8 mouse cellular contexts compared by ENCODE assay signal in the genomic region with DNA sequence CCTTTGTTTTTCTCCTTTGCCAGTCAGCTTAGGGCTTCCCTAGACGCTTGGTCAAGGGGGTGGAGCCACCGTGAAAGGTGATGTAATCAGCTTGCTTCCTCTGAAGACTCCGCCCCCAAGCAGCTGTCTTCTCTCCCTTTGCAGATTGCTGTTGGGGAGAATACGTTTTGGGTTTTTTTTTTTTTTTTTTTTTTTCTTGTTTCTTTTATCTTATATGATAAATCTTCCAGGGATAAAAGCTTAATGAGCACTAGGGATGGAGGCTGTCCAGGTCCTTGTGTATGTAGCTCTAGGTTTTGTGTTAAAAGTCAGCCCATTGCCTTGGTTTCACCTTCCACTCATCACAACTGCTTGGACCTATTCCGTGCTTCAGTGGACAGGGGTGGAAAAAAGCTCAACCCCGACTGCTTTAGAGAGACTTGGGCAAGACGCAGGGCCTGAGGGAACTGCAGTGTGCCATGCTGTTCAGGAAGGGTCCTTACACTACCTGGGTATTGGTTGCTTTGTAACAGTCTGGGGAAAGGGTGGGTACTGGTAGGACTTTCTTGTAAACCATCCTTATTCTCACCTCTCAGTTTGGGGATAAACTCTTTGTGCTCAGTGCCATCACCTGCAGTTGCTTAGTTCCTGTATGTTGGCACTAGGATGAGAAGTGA. TPM values are rescaled to one million over a fixed set of nuclear protein-coding genes. Genes with fewer than 3 reads are reported as not detected.
A peak's percentile ranks its signal among the peaks of the same experiment; 100 is the strongest.
DNase-seq lines count a peak whose midpoint lies in the region; ATAC-seq and TF ChIP-seq lines count a peak whose summit lies in the region.

No protein-coding gene starts in this region.

- H3K4me1 ChIP-seq in MEL (ENCODE audit: control insufficient read depth in 1 of 2, insufficient read depth in 2 of 2, low read length in 2 of 2) = peaks cover 9 to 49% of the 10 kb centered on the region in 2 experiments
- H3K4me1 ChIP-seq in cerebellum, adult 2 months (ENCODE audit: control insufficient read depth, insufficient read depth, low read length) = peaks cover 4% of the 10 kb centered on the region; the same call in 1 of the 2 replicates
- peaks cover 18% of the 10 kb centered on the region for H3K4me1 ChIP-seq in forebrain, postnatal 0 days (ENCODE audit: insufficient read depth)
- H3K4me1 ChIP-seq in lung, embryonic 16.5 days (replicated peaks; ENCODE audit: control insufficient read depth, insufficient read depth, low read length) = peaks cover 26% of the 10 kb centered on the region

- no peak for TF ChIP-seq CTCF in MEL (IDR thresholded peaks at IDR 0.05 in 2 of 3, conservative IDR thresholded peaks at IDR 0.05 in 1 of 3; ENCODE audit: control insufficient read depth in 1 of 3, insufficient read depth in 1 of 3, low read depth in 2 of 3, low read length in 3 of 3, poor library complexity in 1 of 3, severe bottlenecking in 1 of 3)
- no peak for TF ChIP-seq CTCF in cerebellum, adult 2 months (IDR thresholded peaks at IDR 0.05; ENCODE audit: borderline replicate concordance, insufficient read depth, low read depth, low read length)
- no peak for TF ChIP-seq CTCF in forebrain, postnatal 0 days (IDR thresholded peaks at IDR 0.05; ENCODE audit: low read depth)

- peak overlapping the region; percentile 70 to 71 for H3K4me3 ChIP-seq in MEL (ENCODE audit: control insufficient read depth in 1 of 2, insufficient read depth in 1 of 2, low read depth in 2 of 2, low read length in 2 of 2)
- H3K4me3 ChIP-seq in cerebellum, adult 2 months (replicated peaks; ENCODE audit: insufficient read depth, low read depth, low read length) = peak overlapping the region; percentile 99
- peak overlapping the region; percentile 72 for H3K4me3 ChIP-seq in forebrain, postnatal 0 days (ENCODE audit: low read depth, low read length)
- peak overlapping the region; percentile 85 for H3K4me3 ChIP-seq in lung, embryonic 16.5 days (ENCODE audit: low read length)

- peak overlapping the region; percentile 99 for H3K27ac ChIP-seq in MEL (ENCODE audit: control insufficient read depth, low read depth, low read length)
- peak overlapping the region; percentile 97 for H3K27ac ChIP-seq in cerebellum, adult 2 months (ENCODE audit: insufficient read depth, low read length)
- peak overlapping the region; percentile 100 for H3K27ac ChIP-seq in forebrain, postnatal 0 days (ENCODE audit: low read depth, low read length)
- peak overlapping the region; percentile 97 for H3K27ac ChIP-seq in lung, embryonic 16.5 days (ENCODE audit: low read length)

- peak in 1 of 2 experiments; percentile 73; a peak in 1 of 4 replicates for TF ChIP-seq POLR2A in MEL (IDR thresholded peaks at IDR 0.05; ENCODE audit: control insufficient read depth in 1 of 2, insufficient read depth in 1 of 2, low read depth in 1 of 2, low read length in 2 of 2, poor library complexity in 1 of 2)
- peak; percentile 51; the same call in 1 of the 2 replicates for TF ChIP-seq POLR2A in cerebellum, adult 2 months (IDR thresholded peaks at IDR 0.05; ENCODE audit: borderline replicate concordance, insufficient read depth, low read length)

- H3K27me3 ChIP-seq in MEL (ENCODE audit: control insufficient read depth in 1 of 2, insufficient read depth in 2 of 2, low read length in 2 of 2) = no peaks in the 10 kb centered on the region
- H3K27me3 ChIP-seq in cerebellum, adult 2 months (ENCODE audit: control insufficient read depth, insufficient read depth, low read length) = no peaks in the 10 kb centered on the region
- no peaks in the 10 kb centered on the region for H3K27me3 ChIP-seq in forebrain, postnatal 0 days (ENCODE audit: insufficient read depth, low read length)
- no peaks in the 10 kb centered on the region for H3K27me3 ChIP-seq in lung, embryonic 16.5 days (ENCODE audit: control insufficient read depth, insufficient read depth, low read depth, low read length)

- WGBS in cerebellum, adult 2 months = under 1% methylated on average over 7 of the region's 7 CpGs
- WGBS in forebrain, postnatal 0 days = 5% methylated on average over 7 of the region's 7 CpGs
- 5% methylated on average over 7 of the region's 7 CpGs for whole genome bisulfite sequencing in lung, embryonic 16.5 days

- peaks cover 0 to 52% of the 10 kb centered on the region in 2 experiments; a peak in 2 of 4 replicates for H3K36me3 ChIP-seq in MEL (ENCODE audit: control insufficient read depth in 1 of 2, insufficient read depth in 2 of 2, low read length in 2 of 2)
- peaks cover 11% of the 10 kb centered on the region for H3K36me3 ChIP-seq in forebrain, postnatal 0 days (ENCODE audit: insufficient read depth)
- peaks cover 13% of the 10 kb centered on the region for H3K36me3 ChIP-seq in lung, embryonic 16.5 days (ENCODE audit: control insufficient read depth, insufficient read depth, low read length)

- ATAC-seq in forebrain, postnatal 0 days = peak; percentile 53
- ATAC-seq in hematopoietic stem cell, adult 5-6 weeks (replicated peaks in 1 of 2; ENCODE audit: insufficient read depth in 1 of 2, low FRiP score in 2 of 2, low TSS enrichment in 1 of 2, low read depth in 1 of 2, poor library complexity in 2 of 2, severe bottlenecking in 2 of 2) = peak; percentile 25 to 41
- peak; percentile 48 for ATAC-seq in lung, embryonic 16.5 days (ENCODE audit: low read depth)

- H3K9me3 ChIP-seq in MEL (replicated peaks; ENCODE audit: insufficient read depth, low read length) = no peaks in the 10 kb centered on the region
- H3K9me3 ChIP-seq in forebrain, postnatal 0 days (ENCODE audit: low read length) = no peaks in the 10 kb centered on the region
- H3K9me3 ChIP-seq in lung, embryonic 16.5 days (ENCODE audit: control insufficient read depth, low read length) = no peaks in the 10 kb centered on the region

- TF ChIP-seq RAD21 in MEL (IDR thresholded peaks at IDR 0.05; ENCODE audit: low read depth, low read length) = no peak

- peak overlapping the region; percentile 97 for H3K9ac ChIP-seq in MEL (ENCODE audit: control insufficient read depth, low read depth, low read length, poor library complexity, severe bottlenecking)
- peak overlapping the region; percentile 99 for H3K9ac ChIP-seq in forebrain, postnatal 0 days
- H3K9ac ChIP-seq in lung, embryonic 16.5 days (ENCODE audit: low read length) = peak overlapping the region; percentile 72

- TF ChIP-seq EP300 in MEL (IDR thresholded peaks at IDR 0.05; ENCODE audit: low read depth in 1 of 2, low read length in 2 of 2) = no peak

- DNase-seq in MEL (ENCODE audit: low read depth, low spot score) = peak; percentile 98
- peak; percentile 95 to 97 for DNase-seq in cerebellum, adult 2 months
- DNase-seq in forebrain, postnatal 0 days = peak; percentile 97
- DNase-seq in layer of hippocampus, adult 9-10 months (ENCODE audit: low spot score) = peak; percentile 87
- peak; percentile 66 for DNase-seq in ovary, postnatal 10 days (ENCODE audit: low spot score)
- DNase-seq in thymus, postnatal 10 days (ENCODE audit: low spot score in 2 of 2) = peak; percentile 96 to 98

- peaks cover 44% of the 10 kb centered on the region for H3K79me2 ChIP-seq in MEL (ENCODE audit: control insufficient read depth, insufficient read depth, low read length, poor library complexity)

- peak overlapping the region; percentile 79 for H3K4me2 ChIP-seq in forebrain, postnatal 0 days (ENCODE audit: low read depth)
- peak overlapping the region; percentile 98 for H3K4me2 ChIP-seq in lung, embryonic 16.5 days (ENCODE audit: low read depth, low read length)

RNA-seq across cellular contexts. Expression of a gene that starts 3.0 kb away (rescaled TPM):
- 24.2 and 25.3 TPM in 2 replicates for total RNA-seq in MEL (2012; rRNA removed)
- polyA plus RNA-seq in MEL (2012; ENCODE audit: insufficient read depth in 1 of 2, insufficient read length in 2 of 2, low read depth in 1 of 2, low replicate concordance in 2 of 2, missing spikeins in 1 of 2) = 10 to 100 TPM in 1 of 2 experiments, not detected in 1; 61.4 TPM
- polyA plus RNA-seq in cerebellum, adult 2 months (2012; rRNA removed) = 42.3 and 44.9 TPM in 2 replicates
- total RNA-seq in forebrain, postnatal 0 days (2014; rRNA removed) = 42.9 and 60.2 TPM in 2 replicates
- 23.2 and 32.5 TPM in 2 replicates for polyA plus RNA-seq in forebrain, postnatal 0 days (2015; fragmentation: Nextera tagmentation; extraction: Ambion mirVana)
- 175 and 218 TPM in 2 replicates for total RNA-seq in hematopoietic stem cell, adult 5-6 weeks (2017)
- 38.0 and 40.5 TPM in 2 replicates for polyA plus RNA-seq in lung, embryonic 16.5 days (2015; fragmentation: Nextera tagmentation; extraction: Ambion mirVana)

RNA-seq across cellular contexts. Expression of a gene that starts 3.0 kb away (rescaled TPM):
- total RNA-seq in MEL (2012; rRNA removed) = 149 and 179 TPM in 2 replicates
- 100 to 1,000 TPM in 1 of 2 experiments, not detected in 1; 239 TPM for polyA plus RNA-seq in MEL (2012; ENCODE audit: insufficient read depth in 1 of 2, insufficient read length in 2 of 2, low read depth in 1 of 2, low replicate concordance in 2 of 2, missing spikeins in 1 of 2)
- 62.5 and 65.1 TPM in 2 replicates for polyA plus RNA-seq in cerebellum, adult 2 months (2012; rRNA removed)
- total RNA-seq in forebrain, postnatal 0 days (2014; rRNA removed) = 34.5 and 44.5 TPM in 2 replicates
- 65.5 and 69.7 TPM in 2 replicates for polyA plus RNA-seq in forebrain, postnatal 0 days (2015; fragmentation: Nextera tagmentation; extraction: Ambion mirVana)
- 47.0 and 51.8 TPM in 2 replicates for total RNA-seq in hematopoietic stem cell, adult 5-6 weeks (2017)
- 67.5 and 73.1 TPM in 2 replicates for polyA plus RNA-seq in lung, embryonic 16.5 days (2015; fragmentation: Nextera tagmentation; extraction: Ambion mirVana)

RNA-seq across cellular contexts. Expression of a gene that starts 9.3 kb away (rescaled TPM):
- total RNA-seq in MEL (2012; rRNA removed) = 4.4 and 4.6 TPM in 2 replicates
- polyA plus RNA-seq in MEL (2012; ENCODE audit: insufficient read depth in 1 of 2, insufficient read length in 2 of 2, low read depth in 1 of 2, low replicate concordance in 2 of 2, missing spikeins in 1 of 2) = 10 to 100 TPM in 1 of 2 experiments, not detected in 1; 14.4 TPM
- 80.2 and 81.5 TPM in 2 replicates for polyA plus RNA-seq in cerebellum, adult 2 months (2012; rRNA removed)
- 206 and 218 TPM in 2 replicates for total RNA-seq in forebrain, postnatal 0 days (2014; rRNA removed)
- 371 and 379 TPM in 2 replicates for polyA plus RNA-seq in forebrain, postnatal 0 days (2015; fragmentation: Nextera tagmentation; extraction: Ambion mirVana)
- 13.0 and 18.1 TPM in 2 replicates for total RNA-seq in hematopoietic stem cell, adult 5-6 weeks (2017)
- 62.6 and 62.7 TPM in 2 replicates for polyA plus RNA-seq in lung, embryonic 16.5 days (2015; fragmentation: Nextera tagmentation; extraction: Ambion mirVana)

RNA-seq across cellular contexts. Expression of a gene that starts 22.0 kb away (rescaled TPM):
- total RNA-seq in MEL (2012; rRNA removed) = 10.9 and 11.4 TPM in 2 replicates
- 100 to 1,000 TPM in 1 of 2 experiments, not detected in 1; 106 TPM for polyA plus RNA-seq in MEL (2012; ENCODE audit: insufficient read depth in 1 of 2, insufficient read length in 2 of 2, low read depth in 1 of 2, low replicate concordance in 2 of 2, missing spikeins in 1 of 2)
- polyA plus RNA-seq in cerebellum, adult 2 months (2012; rRNA removed) = 161 and 173 TPM in 2 replicates
- total RNA-seq in forebrain, postnatal 0 days (2014; rRNA removed) = 31.6 and 32.8 TPM in 2 replicates
- 56.7 and 66.3 TPM in 2 replicates for polyA plus RNA-seq in forebrain, postnatal 0 days (2015; fragmentation: Nextera tagmentation; extraction: Ambion mirVana)
- 4.9 and 17.4 TPM in 2 replicates for total RNA-seq in hematopoietic stem cell, adult 5-6 weeks (2017)
- polyA plus RNA-seq in lung, embryonic 16.5 days (2015; fragmentation: Nextera tagmentation; extraction: Ambion mirVana) = 15.6 TPM in 2 replicates

RNA-seq across cellular contexts. Expression of a gene that starts 39.6 kb away (rescaled TPM):
- 75.4 and 79.2 TPM in 2 replicates for total RNA-seq in MEL (2012; rRNA removed)
- 100 to 1,000 TPM in 1 of 2 experiments, not detected in 1; 101 TPM for polyA plus RNA-seq in MEL (2012; ENCODE audit: insufficient read depth in 1 of 2, insufficient read length in 2 of 2, low read depth in 1 of 2, low replicate concordance in 2 of 2, missing spikeins in 1 of 2)
- 52.2 and 57.4 TPM in 2 replicates for polyA plus RNA-seq in cerebellum, adult 2 months (2012; rRNA removed)
- total RNA-seq in forebrain, postnatal 0 days (2014; rRNA removed) = 33.0 and 33.2 TPM in 2 replicates
- polyA plus RNA-seq in forebrain, postnatal 0 days (2015; fragmentation: Nextera tagmentation; extraction: Ambion mirVana) = 21.8 and 22.1 TPM in 2 replicates
- total RNA-seq in hematopoietic stem cell, adult 5-6 weeks (2017) = 39.1 and 57.0 TPM in 2 replicates
- polyA plus RNA-seq in lung, embryonic 16.5 days (2015; fragmentation: Nextera tagmentation; extraction: Ambion mirVana) = 40.2 and 42.4 TPM in 2 replicates

Comparison
In these comparisons a context has a peak if more than half of its experiments do, and no peak if none do; other contexts are left out.
1. Peak in every context shown above with its lines: DNase-seq, ATAC-seq, H3K4me3 ChIP-seq and H3K27ac ChIP-seq.